Mouse (Mus musculus) layer of hippocampus, adult 8-10 months (tissue): ENCODE data around the gene Olfr157. TPM values are rescaled to one million over a fixed set of nuclear protein-coding genes. Genes with fewer than 3 reads are reported as not detected.

Source experiments
- DNase-seq, 2 experiments: peaks; one replicate each; pipeline ENCODE4 v3.0.0; 2022; ENCODE audit warnings: low spot score in 2 of 2
- total RNA-seq, 4 experiments: library from RNA; stranded (reverse); gene quantifications; 2 replicates each; pipeline ENCODE4 v1.2.4; 2022

Olfr157 gene
- total RNA-seq = not detected

DNA sequence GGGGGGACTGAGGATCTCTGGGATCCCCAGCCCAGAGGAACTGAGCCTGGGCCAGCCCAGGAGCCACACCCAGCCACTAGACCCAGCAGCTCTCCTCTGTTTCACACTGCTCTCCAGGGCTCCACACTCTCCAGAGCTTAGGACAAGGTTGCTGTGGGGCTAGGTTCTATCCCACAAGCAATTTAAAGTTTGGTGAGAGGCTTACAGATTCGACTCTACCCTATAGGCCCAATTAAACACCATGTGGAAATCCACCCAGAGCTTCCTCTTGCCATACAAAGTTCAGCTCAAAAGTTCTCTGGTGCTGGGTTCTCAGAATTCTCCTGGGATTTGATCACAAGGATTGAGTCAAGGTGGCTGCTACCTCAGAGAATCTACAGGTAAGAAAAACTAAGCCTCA is at the start of gene Olfr157:
Gene Olfr157 (minus strand): TSS at position 101 of the 400 bp plus-strand sequence.
- DNase-seq = no peak

DNA sequence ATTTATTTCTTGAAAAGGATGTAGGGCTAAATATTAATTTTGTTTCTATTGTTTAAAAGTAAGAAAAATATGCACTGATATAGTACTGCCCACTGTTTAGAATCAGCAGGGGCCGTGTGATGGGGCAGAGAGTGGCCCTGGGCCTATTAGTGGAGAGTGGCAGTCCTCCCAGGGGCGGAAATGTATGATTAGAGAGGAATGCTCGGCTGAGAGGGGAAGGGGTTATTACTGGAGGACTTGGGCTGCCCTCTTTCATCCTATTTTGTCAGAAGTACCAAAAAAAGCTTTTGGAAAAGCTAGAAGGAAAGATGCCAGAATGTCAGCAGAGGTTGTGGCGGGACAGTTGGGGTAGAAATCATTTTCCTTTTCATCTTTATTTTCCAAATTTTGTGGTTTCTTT is 44.2 kb upstream of the Olfr157 start:
- DNase-seq = no peak

DNA sequence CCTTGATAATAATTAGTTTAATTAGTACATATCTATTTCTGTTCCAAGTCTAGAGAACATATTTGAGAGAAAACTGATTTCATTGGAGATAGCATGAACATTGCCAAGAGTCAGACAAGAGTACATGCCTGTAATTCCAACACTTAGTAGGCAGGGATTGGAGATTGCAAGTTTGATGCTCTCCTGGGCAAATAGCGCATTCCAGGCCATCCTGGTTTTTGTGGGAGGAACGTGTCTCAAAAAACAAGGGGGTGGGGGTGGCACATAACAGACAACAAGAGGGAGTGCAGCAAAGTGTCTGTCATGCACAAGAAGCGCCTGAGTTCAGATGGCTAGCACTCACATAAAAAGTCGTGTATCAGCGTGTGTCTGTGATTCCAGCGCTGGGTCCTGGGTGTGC is 39.6 kb upstream of the Olfr157 start:
- DNase-seq = no peak

DNA sequence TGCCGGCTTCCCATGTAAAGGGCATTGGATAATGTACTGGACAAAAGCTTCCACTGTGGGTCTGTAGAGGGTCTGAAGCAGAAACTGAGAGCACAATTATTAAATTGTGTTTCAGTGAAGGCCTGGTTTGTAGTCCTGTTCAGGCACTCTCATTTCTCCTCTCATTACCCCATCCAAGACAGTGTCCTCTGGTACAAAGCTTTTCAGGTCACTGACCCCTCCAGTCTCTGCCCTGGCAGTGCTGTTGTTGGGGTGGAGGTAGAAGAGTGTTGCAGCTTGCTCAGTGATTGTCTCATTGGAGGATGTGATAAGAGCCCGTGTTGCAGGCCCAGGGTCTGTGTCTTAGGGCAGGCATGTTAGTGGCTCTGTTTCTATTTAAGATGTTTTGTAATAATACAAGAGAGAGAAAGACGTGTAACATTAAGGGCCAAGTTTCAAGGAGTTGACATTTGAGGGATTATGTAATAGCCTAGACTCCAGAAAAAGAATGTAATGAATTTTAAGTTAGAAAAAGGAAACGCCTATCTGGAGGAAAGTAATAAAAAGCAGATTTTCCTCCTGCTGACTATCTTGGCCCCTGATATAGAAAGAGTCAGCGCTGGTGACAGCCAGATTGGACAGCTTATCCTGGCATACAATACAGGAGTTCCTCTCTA is 38.2 kb upstream of the Olfr157 start:
- DNase-seq = no peak

DNA sequence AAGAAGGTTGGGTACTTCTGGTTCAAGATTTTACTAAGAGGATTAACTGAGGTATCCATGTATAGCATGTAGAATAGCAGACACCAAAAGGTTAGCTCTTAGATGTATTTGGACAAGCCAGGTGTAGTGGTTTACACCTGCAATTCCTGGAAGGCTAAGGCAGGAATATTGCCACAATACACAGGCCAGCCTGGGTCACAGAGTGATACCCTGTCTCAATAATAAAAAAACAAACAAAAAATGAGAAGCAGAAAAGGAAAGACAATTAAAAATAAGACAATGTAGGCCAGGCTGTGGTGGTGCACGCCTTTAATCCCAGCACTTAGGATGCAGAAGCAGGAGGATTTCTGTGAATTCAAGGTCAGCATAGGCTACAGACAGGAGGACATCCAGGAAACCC is 37.2 kb upstream of the Olfr157 start:
- DNase-seq = no peak

DNA sequence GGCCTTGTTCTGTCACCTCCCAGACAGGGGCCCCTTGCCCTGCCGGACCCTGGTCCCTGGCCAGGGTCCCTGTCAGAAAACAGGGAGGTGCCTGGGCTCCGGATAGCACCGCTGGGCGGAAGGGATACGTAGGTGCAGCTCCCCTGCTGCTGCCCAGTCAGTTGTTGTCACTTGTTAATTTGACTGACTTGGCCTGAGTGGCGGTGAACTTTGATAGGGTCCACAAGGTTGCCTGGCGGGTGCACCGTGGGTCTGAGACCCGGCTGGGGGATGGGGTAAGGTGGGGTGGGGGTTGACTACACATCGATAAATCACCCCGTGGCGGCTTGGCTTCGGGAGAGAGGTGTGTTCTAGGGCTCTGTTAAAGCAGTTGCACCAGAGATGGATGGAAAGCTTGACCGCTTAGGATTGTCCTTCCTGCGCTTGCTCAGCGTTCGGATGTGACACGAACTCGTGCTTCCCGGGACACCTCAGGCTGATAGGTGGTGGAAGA is 36.0 kb upstream of the Olfr157 start:
- DNase-seq = peak in 1 of 2 experiments; percentile 10

DNA sequence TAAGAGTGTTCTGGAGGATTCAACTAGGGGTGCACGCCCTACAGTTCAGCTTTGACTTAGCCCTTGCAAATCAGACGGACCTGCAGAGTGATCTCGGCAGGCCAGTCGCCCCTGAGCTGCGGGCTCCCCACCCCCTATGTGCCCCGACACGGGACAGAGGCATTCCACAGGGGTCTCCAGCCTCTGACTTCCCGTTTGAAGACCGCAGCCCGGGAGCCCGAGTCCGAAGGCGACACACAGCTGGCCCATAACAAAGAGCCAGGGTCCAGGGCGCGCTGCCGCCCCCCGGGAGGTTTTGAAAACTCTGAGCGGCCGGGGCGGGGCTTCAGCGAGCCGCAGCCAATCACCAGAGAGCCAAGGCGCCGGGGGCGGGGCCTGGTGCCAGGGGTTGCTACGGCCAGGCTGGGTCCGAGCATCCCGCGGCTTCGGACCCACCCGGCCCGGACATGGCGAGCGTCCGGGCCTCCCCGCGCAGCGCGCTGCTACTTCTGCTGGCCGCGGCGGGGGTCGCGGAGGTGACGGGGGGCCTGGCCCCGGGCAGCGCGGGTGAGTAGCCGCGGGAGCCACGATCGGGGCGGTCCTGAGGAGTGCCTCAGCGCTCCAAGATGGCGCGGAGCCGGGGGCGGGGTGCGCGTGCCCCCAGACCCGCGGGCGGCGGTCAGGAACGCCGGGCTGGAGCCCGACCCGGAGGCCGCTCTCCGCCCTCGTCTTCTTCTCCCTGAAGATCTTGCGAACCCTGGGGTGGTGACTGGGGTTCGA is 35.3 kb upstream of the Olfr157 start, which contains the start of gene Reck:
Gene Reck (plus strand): TSS at position 371 of the 759 bp plus-strand sequence.
- peak; percentile 57 to 65 for DNase-seq

DNA sequence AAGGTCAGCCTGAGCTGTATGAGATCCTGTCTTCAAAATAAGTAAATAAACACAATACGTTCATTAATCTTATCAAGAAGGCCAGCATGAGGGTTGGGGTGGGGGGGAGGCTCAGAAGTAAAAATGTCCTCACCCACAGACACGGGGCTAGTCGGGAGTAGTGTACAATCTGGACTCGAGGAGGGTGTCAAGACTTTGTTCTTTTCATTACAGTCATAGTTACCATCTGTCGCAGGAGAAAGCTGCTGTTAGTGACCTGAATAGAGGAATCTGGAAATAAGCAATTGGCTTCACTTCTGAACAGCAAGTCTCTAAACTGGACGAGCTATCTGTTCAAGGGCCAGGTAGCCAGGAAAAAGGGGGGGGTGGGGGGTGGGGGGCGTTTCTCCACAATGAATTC is 34.5 kb upstream of the Olfr157 start:
- no peak for DNase-seq

DNA sequence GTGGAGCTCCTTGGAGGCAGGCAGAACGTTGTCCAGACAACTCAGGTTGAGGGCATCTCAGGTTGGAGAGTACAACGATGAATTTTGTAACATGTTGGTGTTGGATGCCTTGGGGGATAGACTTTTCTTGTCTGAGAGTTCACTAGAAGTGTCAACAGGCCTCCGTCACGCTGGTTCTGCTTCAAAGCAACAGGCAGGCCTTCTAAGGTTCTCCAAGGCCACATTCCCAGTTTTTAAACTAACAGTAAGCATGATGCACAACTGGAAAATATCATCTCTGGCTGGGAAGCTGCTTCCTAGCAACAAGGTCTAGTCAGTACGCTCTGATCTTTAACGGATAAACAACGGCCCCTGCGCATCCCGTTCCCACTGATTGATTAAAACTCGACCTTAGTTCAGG is 29.8 kb upstream of the Olfr157 start:
- DNase-seq = no peak

DNA sequence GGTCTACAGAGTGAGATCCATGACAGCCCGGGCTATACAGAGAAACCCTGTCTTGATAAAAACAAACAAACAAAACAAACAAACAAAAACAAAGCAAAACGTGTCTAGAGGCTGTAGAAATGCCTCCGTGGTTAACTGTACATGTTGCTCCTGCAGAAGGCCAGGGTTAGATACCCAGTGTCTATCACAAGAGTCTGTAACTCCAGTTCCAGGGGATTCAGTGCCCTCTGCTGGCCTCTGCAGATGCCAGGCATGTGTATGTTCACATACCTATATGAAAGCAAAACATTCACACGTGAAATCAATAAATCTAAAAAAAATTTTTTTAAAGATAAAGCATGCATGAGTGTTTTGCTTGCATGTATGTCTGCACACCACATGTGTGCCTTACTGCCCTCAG is 23.3 kb upstream of the Olfr157 start:
- DNase-seq = no peak

DNA sequence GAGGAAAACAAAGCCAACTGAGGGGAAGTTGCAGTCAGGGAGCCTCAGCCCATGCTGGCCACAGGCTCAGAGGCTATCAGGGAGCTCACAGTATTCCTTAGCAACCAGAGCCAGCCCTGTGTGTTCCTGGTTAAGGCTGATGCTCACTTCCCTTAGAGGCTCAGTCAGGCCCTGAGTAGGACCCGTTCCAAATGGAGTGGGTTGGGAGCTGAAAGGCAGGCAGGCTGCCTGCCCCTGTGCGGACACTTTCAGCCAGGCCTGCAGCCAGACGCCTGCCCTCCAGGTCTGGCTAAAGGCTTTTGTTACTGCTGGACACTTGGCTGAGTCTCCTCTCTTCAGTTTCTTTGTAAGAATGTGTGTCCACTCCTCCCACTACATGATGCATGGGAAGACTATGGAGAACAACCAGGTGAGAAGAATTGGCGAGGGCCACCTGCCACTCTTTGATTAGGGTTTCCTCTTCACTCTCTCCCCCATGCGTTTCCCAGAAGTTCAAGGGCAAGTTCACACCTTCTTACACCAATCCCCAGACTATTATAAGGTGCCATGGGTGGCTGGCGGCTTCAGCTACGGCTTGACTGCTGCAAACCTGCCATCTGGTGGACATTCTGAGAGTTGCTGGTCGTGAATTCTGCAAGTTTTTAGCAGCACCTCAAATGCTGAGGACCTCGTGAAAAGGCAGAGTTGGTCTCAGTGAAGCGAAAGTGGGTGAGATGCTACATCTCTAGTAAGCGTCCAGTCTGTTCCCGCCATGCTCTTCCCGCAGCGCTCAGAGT is 20.9 kb upstream of the Olfr157 start:
- DNase-seq = peak in 1 of 2 experiments; percentile 72

DNA sequence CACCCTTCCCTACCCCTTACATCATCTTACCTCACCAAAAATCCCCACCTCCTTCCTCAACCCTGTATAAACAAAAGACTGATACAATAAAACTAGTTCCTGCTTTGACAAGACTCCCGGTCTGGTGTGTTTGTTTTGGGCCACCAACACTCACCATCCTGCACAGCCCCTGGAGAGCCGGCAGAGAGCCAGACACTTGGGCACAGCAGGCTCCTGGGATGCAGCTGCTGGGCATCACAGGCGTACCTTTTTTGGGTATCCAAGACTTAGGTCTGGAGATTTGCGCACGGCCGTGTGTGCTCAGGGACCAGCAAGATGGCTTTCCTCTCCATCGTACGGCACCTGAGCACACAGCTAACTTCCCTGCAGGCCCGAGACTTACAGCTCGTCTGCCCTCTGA is 19.9 kb upstream of the Olfr157 start:
- no peak for DNase-seq

DNA sequence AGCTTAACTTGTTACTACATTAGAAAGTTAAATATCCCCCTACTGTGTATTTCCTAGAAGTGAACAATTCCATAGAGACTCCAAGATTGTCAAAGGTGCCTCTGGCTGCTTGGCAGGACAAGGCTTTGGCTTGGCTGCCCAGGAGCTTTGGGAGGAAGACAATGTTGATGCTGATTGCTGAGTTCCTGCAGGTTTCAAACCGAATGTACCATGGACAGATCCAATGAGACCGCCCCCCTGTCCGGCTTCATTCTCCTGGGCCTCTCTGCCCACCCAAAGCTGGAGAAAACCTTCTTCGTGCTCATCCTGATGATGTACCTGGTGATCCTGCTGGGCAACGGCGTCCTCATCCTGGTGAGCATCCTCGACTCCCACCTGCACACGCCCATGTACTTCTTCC is 14.1 kb upstream of the Olfr157 start:
- no peak for DNase-seq

DNA sequence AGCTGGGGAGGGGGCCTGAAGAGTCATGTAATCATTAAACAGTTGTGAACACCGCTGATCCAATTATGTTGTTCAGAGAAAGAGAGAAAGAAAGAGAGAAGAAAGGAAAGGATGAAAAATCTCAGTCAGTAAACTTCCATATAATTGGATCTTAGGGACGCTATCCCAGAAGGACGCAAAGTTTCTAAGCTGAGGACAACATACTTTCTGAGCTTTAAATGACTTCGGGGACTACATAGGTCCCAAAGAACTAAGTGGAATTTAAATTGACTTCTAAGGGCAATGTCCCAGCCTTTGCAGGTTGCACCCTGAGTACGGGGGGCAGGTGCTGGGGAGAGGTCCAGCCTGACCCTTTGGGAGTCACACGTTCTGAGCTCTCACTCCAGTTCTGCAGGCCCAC is 11.3 kb upstream of the Olfr157 start, which contains the start of gene Olfr155:
Gene Olfr155 (plus strand): TSS at position 301 of the 400 bp plus-strand sequence.
- DNase-seq = no peak

DNA sequence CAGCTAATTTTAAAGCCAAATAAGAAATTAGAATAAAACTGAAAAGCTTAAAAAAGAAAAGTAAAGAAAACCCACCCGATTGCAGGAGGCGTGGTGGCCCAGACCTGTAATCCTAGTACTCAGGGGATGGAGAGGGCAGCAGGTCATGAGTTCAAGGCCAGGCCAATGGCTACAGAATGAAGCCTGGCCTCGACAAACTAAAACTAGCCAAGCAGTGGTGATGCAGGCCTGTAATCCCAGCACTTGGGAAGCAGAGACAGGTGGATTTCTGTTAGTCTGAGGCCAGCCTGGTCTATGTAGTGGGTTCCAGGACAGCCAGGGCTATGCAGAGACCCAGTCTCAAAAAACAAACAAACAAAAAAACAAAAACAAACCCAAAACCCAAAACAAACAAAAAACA is 1.7 kb downstream of the Olfr157 start:
- no peak for DNase-seq

DNA sequence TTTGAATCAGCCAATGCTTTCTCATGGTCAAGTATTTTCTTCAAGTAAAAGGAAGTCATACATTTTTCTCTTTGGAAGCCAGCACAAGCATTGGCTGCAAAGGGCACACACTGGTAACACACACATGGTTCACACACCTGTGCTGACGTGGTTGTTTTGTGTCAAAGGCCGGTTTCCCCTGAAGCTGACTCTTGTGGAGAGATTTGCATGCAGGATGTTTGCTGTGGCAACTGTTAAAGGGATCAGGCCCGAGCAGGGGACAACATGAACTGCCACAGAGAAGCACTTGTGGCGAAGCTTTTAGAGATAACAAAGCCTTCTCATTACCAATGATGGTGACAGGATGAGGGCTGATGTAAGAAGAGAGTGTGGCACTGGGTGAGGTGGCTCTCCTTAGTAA is 5.3 kb downstream of the Olfr157 start:
- no peak for DNase-seq

DNA sequence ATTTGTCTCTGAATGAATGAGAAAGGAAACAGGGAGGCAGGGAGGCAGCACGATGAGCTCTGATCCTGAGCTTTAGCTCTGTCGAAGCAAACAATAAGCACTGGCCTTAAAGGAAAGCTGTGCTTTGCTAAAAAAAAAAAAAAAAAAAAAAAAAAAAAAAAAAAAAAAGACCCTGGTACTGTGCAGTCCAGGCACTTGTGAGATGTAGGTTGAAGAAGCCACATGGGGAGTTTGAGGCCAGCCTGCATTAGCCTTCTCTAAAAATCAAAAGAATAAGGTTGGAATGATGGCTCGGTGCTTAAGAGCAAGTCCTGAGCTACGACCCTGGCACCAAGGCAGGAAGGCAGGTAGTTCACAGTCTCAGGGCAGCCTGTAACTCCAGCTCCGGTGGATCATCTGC is 6.2 kb downstream of the Olfr157 start:
- no peak for DNase-seq

DNA sequence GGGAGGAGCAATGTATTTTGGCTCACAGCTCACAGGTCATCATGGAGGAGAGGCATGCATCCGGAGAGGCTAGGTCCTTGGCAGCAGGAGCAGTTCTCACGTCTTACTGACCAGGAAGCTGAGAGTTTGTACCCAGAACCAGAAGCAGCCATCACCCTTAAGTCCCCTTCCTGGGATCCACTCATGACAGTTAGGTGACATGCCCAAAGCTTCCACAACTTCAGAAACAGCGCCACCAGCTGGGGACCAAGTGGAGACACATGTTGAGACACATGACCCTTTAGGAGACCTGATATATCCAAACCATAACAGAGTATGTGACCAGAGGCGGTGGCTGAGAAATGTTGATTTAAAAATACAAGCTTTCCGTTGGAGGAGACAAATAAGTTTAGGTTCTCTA is 8.0 kb downstream of the Olfr157 start:
- DNase-seq = no peak

DNA sequence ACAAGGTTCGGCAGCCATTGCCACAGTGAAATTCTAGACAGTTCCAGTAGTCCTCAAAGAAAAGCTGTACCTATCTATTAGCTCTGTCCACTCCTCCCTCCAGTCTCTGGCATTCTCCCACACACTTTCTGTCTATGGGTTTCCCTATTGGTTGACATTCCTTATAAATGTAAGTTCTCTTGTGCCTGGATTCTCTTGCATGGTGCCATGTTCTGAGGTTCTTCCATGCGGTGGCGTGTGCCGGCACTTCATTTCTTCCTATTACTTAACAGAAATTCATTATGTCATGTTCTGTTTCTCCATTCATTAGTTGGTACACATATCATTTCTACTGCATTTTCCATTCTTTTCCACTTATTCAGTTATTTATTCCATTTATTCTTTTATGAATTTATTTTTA is 11.2 kb downstream of the Olfr157 start:
- no peak for DNase-seq

DNA sequence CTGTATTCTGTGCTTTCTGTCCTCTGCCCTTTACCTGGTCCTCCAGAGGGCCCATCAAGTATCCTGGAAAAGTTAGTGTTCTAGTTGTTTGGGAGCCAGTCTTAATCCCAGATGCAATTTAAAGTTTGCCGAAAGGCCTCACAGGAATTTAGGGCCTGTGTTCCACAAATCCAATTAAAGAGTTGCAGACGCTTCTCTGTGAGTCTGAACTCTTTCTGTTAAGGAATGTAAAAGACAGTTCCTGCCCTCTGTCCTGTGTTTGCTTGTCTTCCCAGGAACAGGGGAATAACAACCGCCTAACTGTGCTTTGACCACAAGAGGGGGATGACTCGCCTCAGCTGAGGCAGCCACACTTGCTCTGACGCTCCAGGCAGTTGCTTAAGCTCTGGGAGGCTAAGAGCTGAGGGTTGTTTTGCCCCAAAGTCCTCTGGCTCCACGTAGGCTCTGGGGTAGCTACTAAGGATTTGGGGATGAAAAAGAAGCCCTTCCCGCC is 16.1 kb downstream of the Olfr157 start, which contains the start of gene Olfr156:
Gene Olfr156 (minus strand): TSS at position 51 of the 493 bp plus-strand sequence.
- DNase-seq = no peak

DNA sequence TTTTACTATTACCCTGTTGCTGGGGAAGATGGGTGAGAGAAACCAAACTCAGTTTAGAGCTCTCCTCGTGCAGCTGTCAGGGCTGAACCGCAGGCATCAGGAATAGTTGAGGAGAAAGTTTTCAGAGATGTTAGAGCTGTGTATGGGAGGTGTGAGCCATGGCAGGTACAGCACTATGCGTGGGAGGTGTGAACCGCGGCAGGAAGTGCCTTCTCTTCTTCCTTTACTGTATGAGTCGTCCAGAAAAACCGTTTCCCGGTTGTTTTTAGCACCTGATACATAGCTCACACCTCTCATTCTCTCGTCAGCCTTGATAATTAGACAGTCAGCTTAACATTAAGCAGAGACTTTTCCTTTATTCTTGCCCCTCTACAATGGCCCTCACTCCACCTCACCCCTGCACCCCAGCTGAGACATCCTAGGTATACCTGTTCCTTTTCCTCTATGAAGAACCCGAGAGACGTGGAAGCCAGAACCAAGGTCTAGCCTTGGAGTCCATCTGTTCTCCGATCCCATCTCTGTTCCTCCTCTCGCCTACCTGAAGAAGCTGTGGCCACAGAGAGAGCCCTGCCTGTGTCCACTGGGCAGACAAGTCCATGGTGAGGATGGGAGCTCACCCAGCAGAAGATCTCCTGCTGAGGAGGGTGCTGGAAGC is 17.0 kb downstream of the Olfr157 start:
- DNase-seq = no peak
